Mouse (Mus musculus): Measurements from ENCODE around the gene Myl7. TPM values are rescaled to one million over a fixed set of nuclear protein-coding genes. Genes with fewer than 3 reads are reported as not detected.

The Myl7 gene
- polyA plus RNA-seq, 1 experiment: not detected

DNA sequence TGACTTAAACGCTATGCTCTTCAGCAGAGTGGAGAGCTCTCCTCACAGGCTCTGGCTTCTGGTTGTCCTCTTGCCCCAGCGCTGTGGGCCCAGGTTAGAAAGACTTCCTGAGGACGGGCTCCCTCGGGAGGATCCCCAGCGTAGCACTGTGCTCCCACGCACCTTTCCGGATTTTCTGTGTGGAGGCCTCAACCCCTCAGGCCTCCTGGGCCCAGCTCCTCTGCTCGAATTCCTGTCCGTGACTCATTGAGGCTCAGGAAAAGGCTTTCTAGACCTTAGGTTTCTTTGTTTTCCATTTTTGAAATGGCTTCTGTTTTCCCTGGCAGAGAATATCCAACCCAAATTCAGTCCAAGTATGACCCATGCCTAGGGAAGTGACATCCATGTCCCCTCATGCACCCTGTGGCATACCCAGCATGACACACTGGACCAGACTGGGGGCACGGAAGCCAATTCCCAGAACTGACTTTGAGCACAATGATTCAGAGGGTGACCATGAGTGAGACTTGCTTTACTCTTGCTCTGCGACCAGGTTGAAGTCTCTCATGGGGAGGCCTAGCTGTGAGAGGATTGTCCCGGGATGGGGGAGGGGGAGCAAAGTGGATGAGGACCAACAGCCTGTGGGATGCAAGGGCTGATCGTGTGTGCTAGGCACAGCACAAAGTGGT lies 38.6 kb downstream of the Myl7 start:
- H3K27me3 ChIP-seq (ENCODE audit: control insufficient read depth, insufficient read depth, low read length): no peaks in the 10 kb centered on the region
- no peak overlapping the region for H3K4me3 ChIP-seq (replicated peaks; ENCODE audit: insufficient read depth, low read depth, low read length)
- TF ChIP-seq CTCF (IDR thresholded peaks at IDR 0.05; ENCODE audit: borderline replicate concordance, insufficient read depth, low read depth, low read length): no peak
- TF ChIP-seq POLR2A (IDR thresholded peaks at IDR 0.05; ENCODE audit: borderline replicate concordance, insufficient read depth, low read length): no peak
- no peak overlapping the region for H3K27ac ChIP-seq (ENCODE audit: insufficient read depth, low read length)
- no peak for DNase-seq
- H3K4me1 ChIP-seq (ENCODE audit: control insufficient read depth, insufficient read depth, low read length): 0 out of 2 replicates have a peak, but pooled peaks cover 3% of the 10 kb centered on the region
- 83% methylated on average over 13 of the region's 13 CpGs for WGBS

- H3K4me1 ChIP-seq (ENCODE audit: control insufficient read depth, insufficient read depth, low read length): 0 out of 2 replicates have a peak, but pooled peaks cover 3% of the 10 kb centered on the region
- no peak for DNase-seq
- H3K4me3 ChIP-seq (replicated peaks; ENCODE audit: insufficient read depth, low read depth, low read length): no peak overlapping the region
- no peak overlapping the region for H3K27ac ChIP-seq (ENCODE audit: insufficient read depth, low read length)
- TF ChIP-seq CTCF (IDR thresholded peaks at IDR 0.05; ENCODE audit: borderline replicate concordance, insufficient read depth, low read depth, low read length): peak; percentile 18; the same call in 1 of the 2 replicates
- TF ChIP-seq POLR2A (IDR thresholded peaks at IDR 0.05; ENCODE audit: borderline replicate concordance, insufficient read depth, low read length): no peak
- 79% methylated on average over 1 of the region's 1 CpGs for WGBS
- H3K27me3 ChIP-seq (ENCODE audit: control insufficient read depth, insufficient read depth, low read length): no peaks in the 10 kb centered on the region
These were observed 39.9 kb downstream of the Myl7 start for GRCm38 (mm10) chr11:5858723-5859122.

DNA sequence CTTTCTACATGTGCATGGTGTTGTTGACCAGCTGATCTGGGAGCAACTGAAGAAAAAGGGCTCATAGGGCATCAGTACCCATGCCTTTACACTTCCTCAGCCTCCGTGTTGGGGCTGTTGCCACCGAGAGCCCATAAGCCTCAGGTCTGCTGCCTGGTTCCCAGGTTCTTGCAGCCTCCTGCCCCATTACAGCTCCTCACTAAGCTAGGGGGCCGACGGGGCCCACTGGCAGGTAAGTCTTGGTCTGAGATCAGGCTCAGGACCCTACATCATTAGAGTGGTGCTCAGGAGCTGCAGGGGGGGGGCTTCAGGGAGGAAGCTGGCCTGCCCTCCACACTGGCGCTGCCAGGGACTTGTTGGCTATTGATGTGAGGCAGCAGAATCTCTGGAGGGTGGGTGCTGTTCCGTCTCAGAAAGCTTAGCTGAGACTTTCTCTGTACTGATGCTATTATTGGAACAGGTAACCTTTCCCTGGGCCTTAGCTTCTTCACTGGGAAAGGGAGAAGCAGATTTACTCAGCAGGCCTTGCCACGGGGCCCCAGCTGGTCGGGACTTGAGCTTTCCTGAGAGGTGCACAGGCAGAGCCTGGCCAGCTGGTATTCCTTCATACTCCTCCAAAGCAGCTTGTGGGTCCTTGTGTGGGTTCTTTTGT lies 42.0 kb downstream of the Myl7 start:
- 70% methylated on average over 8 of the region's 8 CpGs for WGBS
- Histone ChIP-seq H3K27me3 (ENCODE audit: control insufficient read depth, insufficient read depth, low read length) (no peaks in the 10 kb centered on the region), H3K27ac (ENCODE audit: insufficient read depth, low read length) (peak overlapping the region; percentile 36; the same call in 1 of the 2 replicates), H3K4me3 (replicated peaks; ENCODE audit: insufficient read depth, low read depth, low read length) (no peak overlapping the region), H3K4me1 (ENCODE audit: control insufficient read depth, insufficient read depth, low read length) (0 out of 2 replicates have a peak, but pooled peaks cover 3% of the 10 kb centered on the region)
- DNase-seq: no peak
- TF ChIP-seq POLR2A (IDR thresholded peaks at IDR 0.05; ENCODE audit: borderline replicate concordance, insufficient read depth, low read length): no peak

DNA sequence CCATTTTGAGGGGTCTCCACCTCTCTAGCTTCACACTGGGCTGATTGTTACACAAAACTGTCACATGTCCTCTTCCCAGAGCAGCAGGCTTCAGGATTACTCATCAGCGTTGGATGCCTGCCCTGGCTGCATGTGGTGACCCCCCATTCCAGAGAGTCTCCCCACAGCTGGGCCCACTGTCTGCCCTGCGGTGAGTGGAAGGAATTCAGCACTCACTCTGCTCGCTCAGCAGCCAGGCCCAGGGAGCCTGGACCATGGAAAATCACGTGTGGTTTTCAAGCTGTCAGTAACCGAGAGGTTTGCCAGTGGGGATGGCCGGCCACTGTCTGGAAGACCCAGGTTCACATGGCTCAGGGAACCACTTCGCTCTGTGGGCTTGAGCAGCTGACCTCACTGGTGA lies 42.7 kb downstream of the Myl7 start:
- WGBS: 21% methylated on average over 7 of the region's 7 CpGs
- peak in 1 of 2 experiments; percentile 35 for DNase-seq
- Histone ChIP-seq H3K4me1 (ENCODE audit: control insufficient read depth, insufficient read depth, low read length) (0 out of 2 replicates have a peak, but pooled peaks cover 3% of the 10 kb centered on the region), H3K4me3 (replicated peaks; ENCODE audit: insufficient read depth, low read depth, low read length) (no peak overlapping the region), H3K27ac (ENCODE audit: insufficient read depth, low read length) (no peak overlapping the region), H3K27me3 (ENCODE audit: control insufficient read depth, insufficient read depth, low read length) (no peaks in the 10 kb centered on the region)
- TF ChIP-seq POLR2A (IDR thresholded peaks at IDR 0.05; ENCODE audit: borderline replicate concordance, insufficient read depth, low read length): no peak
- TF ChIP-seq CTCF (IDR thresholded peaks at IDR 0.05; ENCODE audit: borderline replicate concordance, insufficient read depth, low read depth, low read length): no peak

GRCm38 (mm10) chr11:5855481-5855880 lies 43.1 kb downstream of the Myl7 start:
- TF ChIP-seq POLR2A (IDR thresholded peaks at IDR 0.05; ENCODE audit: borderline replicate concordance, insufficient read depth, low read length) (no peak), CTCF (IDR thresholded peaks at IDR 0.05; ENCODE audit: borderline replicate concordance, insufficient read depth, low read depth, low read length) (no peak)
- H3K27me3 ChIP-seq (ENCODE audit: control insufficient read depth, insufficient read depth, low read length): no peaks in the 10 kb centered on the region
- no peak overlapping the region for H3K4me3 ChIP-seq (replicated peaks; ENCODE audit: insufficient read depth, low read depth, low read length)
- no peak for DNase-seq
- no peak overlapping the region for H3K27ac ChIP-seq (ENCODE audit: insufficient read depth, low read length)
- H3K4me1 ChIP-seq (ENCODE audit: control insufficient read depth, insufficient read depth, low read length): 0 out of 2 replicates have a peak, but pooled peaks cover 3% of the 10 kb centered on the region

DNA sequence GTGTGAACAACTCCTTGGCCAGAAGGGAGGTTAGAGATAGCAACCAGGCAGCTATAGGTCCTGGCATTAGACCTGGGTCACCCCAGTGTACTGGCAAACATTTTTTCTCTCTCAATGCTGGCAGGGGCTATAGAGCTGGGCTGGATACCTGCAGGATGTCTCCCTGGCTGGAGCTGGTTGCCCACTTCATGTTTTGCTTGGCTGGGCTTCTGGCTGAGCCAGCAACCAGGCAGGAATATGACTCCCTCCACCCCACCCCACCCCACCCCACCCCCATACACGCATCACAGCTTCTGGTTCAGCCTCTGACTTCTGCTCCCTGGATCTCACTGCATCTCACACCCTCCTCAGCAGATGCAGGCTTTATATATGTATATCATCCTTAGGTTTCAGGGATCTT lies 46.3 kb downstream of the Myl7 start:
- H3K27me3 ChIP-seq (ENCODE audit: control insufficient read depth, insufficient read depth, low read length): no peaks in the 10 kb centered on the region
- no peak overlapping the region for H3K27ac ChIP-seq (ENCODE audit: insufficient read depth, low read length)
- 18% methylated on average over 1 of the region's 1 CpGs for WGBS
- TF ChIP-seq POLR2A (IDR thresholded peaks at IDR 0.05; ENCODE audit: borderline replicate concordance, insufficient read depth, low read length) (no peak), CTCF (IDR thresholded peaks at IDR 0.05; ENCODE audit: borderline replicate concordance, insufficient read depth, low read depth, low read length) (no peak)
- no peak for DNase-seq
- H3K4me3 ChIP-seq (replicated peaks; ENCODE audit: insufficient read depth, low read depth, low read length): no peak overlapping the region
- 0 out of 2 replicates have a peak, but pooled peaks cover 3% of the 10 kb centered on the region for H3K4me1 ChIP-seq (ENCODE audit: control insufficient read depth, insufficient read depth, low read length)

DNA sequence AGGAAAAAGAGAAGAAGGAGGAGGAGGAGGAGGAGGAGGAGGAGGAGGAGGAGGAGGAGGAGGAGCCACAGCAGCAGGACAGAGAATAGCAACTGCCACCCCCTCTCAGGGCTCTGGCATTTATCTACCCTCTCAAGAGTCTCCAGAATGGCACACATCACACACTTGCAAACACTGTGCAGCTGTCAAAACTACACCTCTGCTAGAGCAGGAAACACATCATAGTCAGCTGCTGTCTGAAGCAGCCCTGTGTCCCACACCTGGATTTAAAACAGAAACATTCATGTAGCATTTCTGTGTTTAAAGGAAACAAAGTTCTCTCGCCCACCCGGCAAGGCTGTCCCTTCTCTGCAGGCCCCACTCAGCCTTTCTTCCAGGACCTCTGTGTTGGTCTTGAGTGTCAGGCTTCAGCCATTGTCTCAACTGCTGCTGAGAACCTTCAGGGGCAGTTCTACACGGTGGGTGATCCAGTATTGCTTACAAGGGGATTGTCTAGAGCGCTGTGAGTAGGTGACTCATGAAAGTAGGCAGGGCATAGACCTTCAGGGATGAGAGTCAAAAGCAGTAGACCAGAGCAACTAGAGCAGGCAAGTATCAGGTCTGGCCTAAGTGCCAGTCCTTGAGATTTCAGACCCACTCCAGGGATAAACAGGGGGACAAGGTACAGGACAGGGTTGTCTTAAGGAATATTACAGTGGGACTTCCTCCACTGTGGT lies 47.4 kb downstream of the Myl7 start:
- Histone ChIP-seq H3K4me3 (replicated peaks; ENCODE audit: insufficient read depth, low read depth, low read length) (no peak overlapping the region), H3K4me1 (ENCODE audit: control insufficient read depth, insufficient read depth, low read length) (0 out of 2 replicates have a peak, but pooled peaks cover 3% of the 10 kb centered on the region), H3K27me3 (ENCODE audit: control insufficient read depth, insufficient read depth, low read length) (no peaks in the 10 kb centered on the region), H3K27ac (ENCODE audit: insufficient read depth, low read length) (no peak overlapping the region)
- TF ChIP-seq POLR2A (IDR thresholded peaks at IDR 0.05; ENCODE audit: borderline replicate concordance, insufficient read depth, low read length): no peak
- no peak for TF ChIP-seq CTCF (IDR thresholded peaks at IDR 0.05; ENCODE audit: borderline replicate concordance, insufficient read depth, low read depth, low read length)
- no peak for DNase-seq
- 63% methylated on average over 4 of the region's 4 CpGs for WGBS

Data from cerebellum, adult 2 months (tissue).